Mouse (Mus musculus) right cerebral cortex, postnatal 14 days (tissue): Measurements from ENCODE around the gene Vmn2r37.
"Not testable (repeated sequence)": the region's sequence is repeated elsewhere in the genome, so short reads cannot be mapped to it uniquely, and the experiment has no call there.

Source experiments
- DNase-seq: peaks from one replicate; pipeline ENCODE4 v3.0.0; 2022

The Vmn2r37 gene

GRCm38 (mm10) chr7:9223553-9223952 lies at the start of gene Vmn2r37:
Gene Vmn2r37, minus strand, starts transcription at chr7:9223653.
- DNase-seq, result not testable (repeated sequence)
